Mouse (Mus musculus) limb, embryonic 15.5 days (tissue): ENCODE measurements around the gene 2900011O08Rik. TPM values are rescaled to one million over a fixed set of nuclear protein-coding genes. Genes with fewer than 3 reads are reported as not detected.

Source experiments
- ATAC-seq: fragments of 200-750 bp; cut with Nextera tagmentation; 2 replicates; pipeline ENCODE4 v1.8.0; 2017; ENCODE audit warnings: low read depth, moderate TSS enrichment; ENCODE audit not compliant: insufficient number of reproducible peaks, low FRiP score, low TSS enrichment
- H3K27ac ChIP-seq: fragments of 300-500 bp; sonication (generic); 2 replicates; pipeline ENCODE4 v1.5.1; 2015; ENCODE audit warnings: moderate library complexity, mild to moderate bottlenecking, inconsistent platforms
- H3K27me3 ChIP-seq: fragments of 300-500 bp; sonication (generic); 2 replicates; pipeline ENCODE4 v1.6.1; 2015; ENCODE audit warnings: inconsistent platforms
- H3K36me3 ChIP-seq: fragments of 300-500 bp; sonication (generic); 2 replicates; pipeline ENCODE4 v1.6.1; 2015; ENCODE audit warnings: inconsistent platforms
- H3K4me1 ChIP-seq: fragments of 300-500 bp; sonication (generic); 2 replicates; pipeline ENCODE4 v1.6.1; 2015; ENCODE audit warnings: inconsistent platforms
- H3K4me2 ChIP-seq: fragments of 300-500 bp; sonication (generic); 2 replicates; pipeline ENCODE4 v1.6.1; 2015; ENCODE audit warnings: mild to moderate bottlenecking, inconsistent platforms
- H3K4me3 ChIP-seq: fragments of 300-500 bp; sonication (generic); 2 replicates; pipeline ENCODE4 v1.5.1; 2015; ENCODE audit warnings: mild to moderate bottlenecking, inconsistent platforms
- H3K9ac ChIP-seq: fragments of 300-500 bp; sonication (generic); 2 replicates; pipeline ENCODE4 v1.6.1; 2015; ENCODE audit warnings: inconsistent platforms
- H3K9me3 ChIP-seq: fragments of 300-500 bp; sonication (generic); 2 replicates; pipeline ENCODE4 v1.6.1; 2016; ENCODE audit warnings: inconsistent platforms
- WGBS: fragments of 180-500 bp; shearing (Covaris S2); methylation state at CpG from one replicate; pipeline ENCODE4 v1.1.7; 2015; 5-methylcytosine and 5-hydroxymethylcytosine counted together
- polyA plus RNA-seq: library from polyadenylated mRNA; unstranded; fragments of >200 nt; fragmentation: Nextera tagmentation; extraction: Ambion mirVana; gene quantifications from 2 replicates; pipeline ENCODE4 v1.2.1, GENCODE M21; 2015

2900011O08Rik gene
- polyA plus RNA-seq, 1 experiment from 2014 or later, result 1.4 TPM

GRCm38 (mm10) chr16:14088249-14088648 is 101.8 kb downstream of the 2900011O08Rik start:
- Histone ChIP-seq H3K9ac (no peak overlapping the region), H3K4me2 (no peak overlapping the region), H3K4me1 (no peaks in the 10 kb centered on the region), H3K4me3 (no peak overlapping the region), H3K9me3 (no peaks in the 10 kb centered on the region), H3K36me3 (no peaks in the 10 kb centered on the region), H3K27me3 (no peaks in the 10 kb centered on the region), H3K27ac (no peak overlapping the region)
- ATAC-seq, result no peak
- 68% methylated on average over 3 of the region's 3 CpGs for WGBS

GRCm38 (mm10) chr16:14089296-14089695 is 102.9 kb downstream of the 2900011O08Rik start:
- H3K4me1 ChIP-seq, result no peaks in the 10 kb centered on the region
- no peak overlapping the region for H3K4me2 ChIP-seq
- no peaks in the 10 kb centered on the region for H3K9me3 ChIP-seq
- H3K27ac ChIP-seq, result no peak overlapping the region
- WGBS, result 77% methylated on average over 3 of the region's 3 CpGs
- H3K36me3 ChIP-seq, result no peaks in the 10 kb centered on the region
- no peak overlapping the region for H3K9ac ChIP-seq
- H3K4me3 ChIP-seq, result no peak overlapping the region
- H3K27me3 ChIP-seq, result no peaks in the 10 kb centered on the region
- no peak for ATAC-seq

GRCm38 (mm10) chr16:14091771-14092170 is 105.4 kb downstream of the 2900011O08Rik start:
- Histone ChIP-seq H3K9me3 (no peaks in the 10 kb centered on the region), H3K4me3 (no peak overlapping the region), H3K27ac (no peak overlapping the region), H3K9ac (no peak overlapping the region), H3K4me1 (no peaks in the 10 kb centered on the region), H3K27me3 (no peaks in the 10 kb centered on the region), H3K36me3 (no peaks in the 10 kb centered on the region), H3K4me2 (no peak overlapping the region)
- WGBS, result 57% methylated on average over 2 of the region's 2 CpGs
- no peak for ATAC-seq

- H3K27me3 ChIP-seq, result no peaks in the 10 kb centered on the region
- no peaks in the 10 kb centered on the region for H3K4me1 ChIP-seq
- WGBS, result 84% methylated on average over 6 of the region's 6 CpGs
- no peak overlapping the region for H3K4me2 ChIP-seq
- no peak overlapping the region for H3K9ac ChIP-seq
- H3K4me3 ChIP-seq, result no peak overlapping the region
- no peaks in the 10 kb centered on the region for H3K9me3 ChIP-seq
- H3K27ac ChIP-seq, result no peak overlapping the region
- ATAC-seq, result no peak
- H3K36me3 ChIP-seq, result peaks cover 24% of the 10 kb centered on the region
Measured at GRCm38 (mm10) chr16:14105891-14106290, 119.5 kb downstream of the 2900011O08Rik start.

- Histone ChIP-seq H3K27ac (no peak overlapping the region), H3K36me3 (peaks cover 56% of the 10 kb centered on the region)
Measured at GRCm38 (mm10) chr16:14109651-14110230, 123.3 kb downstream of the 2900011O08Rik start.

GRCm38 (mm10) chr16:14110922-14111321 is 124.5 kb downstream of the 2900011O08Rik start:
- no peak for ATAC-seq
- peaks cover 65% of the 10 kb centered on the region for H3K36me3 ChIP-seq
- no peak overlapping the region for H3K4me2 ChIP-seq
- no peak overlapping the region for H3K4me3 ChIP-seq
- no peaks in the 10 kb centered on the region for H3K9me3 ChIP-seq
- 84% methylated on average over 2 of the region's 2 CpGs for WGBS
- H3K4me1 ChIP-seq, result no peaks in the 10 kb centered on the region
- H3K9ac ChIP-seq, result no peak overlapping the region
- H3K27me3 ChIP-seq, result no peaks in the 10 kb centered on the region
- no peak overlapping the region for H3K27ac ChIP-seq

More at GRCm38 (mm10) chr16:14109651-14110230, 123.3 kb downstream of the 2900011O08Rik start:
- Histone ChIP-seq H3K9ac (no peak overlapping the region), H3K27me3 (no peaks in the 10 kb centered on the region), H3K4me2 (no peak overlapping the region), H3K9me3 (no peaks in the 10 kb centered on the region), H3K4me3 (no peak overlapping the region), H3K4me1 (no peaks in the 10 kb centered on the region)
- WGBS, result 69% methylated on average over 3 of the region's 3 CpGs
- ATAC-seq, result no peak

GRCm38 (mm10) chr16:14112133-14112532 is 125.7 kb downstream of the 2900011O08Rik start:
- H3K4me3 ChIP-seq, result no peak overlapping the region

GRCm38 (mm10) chr16:14112742-14113141 is 126.3 kb downstream of the 2900011O08Rik start:
- H3K4me1 ChIP-seq, result no peaks in the 10 kb centered on the region
- WGBS, result 88% methylated on average over 3 of the region's 3 CpGs
- ATAC-seq, result no peak

More at GRCm38 (mm10) chr16:14112133-14112532, 125.7 kb downstream of the 2900011O08Rik start:
- Histone ChIP-seq H3K27ac (no peak overlapping the region), H3K36me3 (peaks cover 76% of the 10 kb centered on the region), H3K9ac (no peak overlapping the region), H3K4me1 (no peaks in the 10 kb centered on the region), H3K9me3 (no peaks in the 10 kb centered on the region), H3K27me3 (no peaks in the 10 kb centered on the region), H3K4me2 (no peak overlapping the region)
- no peak for ATAC-seq
- WGBS, result 83% methylated on average over 2 of the region's 2 CpGs

GRCm38 (mm10) chr16:14117299-14117698 is 130.9 kb downstream of the 2900011O08Rik start:
- Histone ChIP-seq H3K9ac (no peak overlapping the region), H3K4me3 (no peak overlapping the region), H3K27ac (no peak overlapping the region), H3K4me1 (no peaks in the 10 kb centered on the region), H3K27me3 (no peaks in the 10 kb centered on the region), H3K4me2 (no peak overlapping the region), H3K36me3 (peaks cover 74% of the 10 kb centered on the region), H3K9me3 (no peaks in the 10 kb centered on the region)
- WGBS, result 66% methylated on average over 2 of the region's 2 CpGs
- ATAC-seq, result no peak

More at GRCm38 (mm10) chr16:14112742-14113141, 126.3 kb downstream of the 2900011O08Rik start:
- no peak overlapping the region for H3K4me2 ChIP-seq
- no peak overlapping the region for H3K27ac ChIP-seq
- H3K27me3 ChIP-seq, result no peaks in the 10 kb centered on the region
- H3K9me3 ChIP-seq, result no peaks in the 10 kb centered on the region
- no peak overlapping the region for H3K4me3 ChIP-seq
- peaks cover 80% of the 10 kb centered on the region for H3K36me3 ChIP-seq
- H3K9ac ChIP-seq, result no peak overlapping the region

- ATAC-seq, result no peak
Measured at GRCm38 (mm10) chr16:14120941-14121340, 134.5 kb downstream of the 2900011O08Rik start.

GRCm38 (mm10) chr16:14121563-14121962 is 135.2 kb downstream of the 2900011O08Rik start:
- Histone ChIP-seq H3K27ac (no peak overlapping the region), H3K9me3 (no peaks in the 10 kb centered on the region), H3K4me2 (no peak overlapping the region), H3K36me3 (peaks cover 81% of the 10 kb centered on the region), H3K27me3 (no peaks in the 10 kb centered on the region), H3K9ac (no peak overlapping the region), H3K4me3 (no peak overlapping the region), H3K4me1 (no peaks in the 10 kb centered on the region)
- ATAC-seq, result no peak
- 95% methylated on average over 7 of the region's 7 CpGs for WGBS

More at GRCm38 (mm10) chr16:14120941-14121340, 134.5 kb downstream of the 2900011O08Rik start:
- Histone ChIP-seq H3K4me1 (no peaks in the 10 kb centered on the region), H3K36me3 (peaks cover 81% of the 10 kb centered on the region), H3K4me3 (no peak overlapping the region), H3K9me3 (no peaks in the 10 kb centered on the region), H3K27me3 (no peaks in the 10 kb centered on the region), H3K4me2 (no peak overlapping the region), H3K27ac (no peak overlapping the region), H3K9ac (no peak overlapping the region)
- 91% methylated on average over 5 of the region's 5 CpGs for WGBS

GRCm38 (mm10) chr16:14122586-14122985 is 136.2 kb downstream of the 2900011O08Rik start:
- Histone ChIP-seq H3K4me3 (no peak overlapping the region), H3K4me1 (no peaks in the 10 kb centered on the region), H3K27ac (no peak overlapping the region), H3K27me3 (no peaks in the 10 kb centered on the region), H3K9me3 (no peaks in the 10 kb centered on the region), H3K36me3 (peaks cover 81% of the 10 kb centered on the region), H3K9ac (no peak overlapping the region), H3K4me2 (no peak overlapping the region)
- ATAC-seq, result no peak

- no peak overlapping the region for H3K27ac ChIP-seq
- 87% methylated on average over 2 of the region's 2 CpGs for WGBS
- no peak overlapping the region for H3K9ac ChIP-seq
- H3K4me3 ChIP-seq, result no peak overlapping the region
- ATAC-seq, result no peak
- no peak overlapping the region for H3K4me2 ChIP-seq
- peaks cover 88% of the 10 kb centered on the region for H3K36me3 ChIP-seq
- no peaks in the 10 kb centered on the region for H3K9me3 ChIP-seq
- no peaks in the 10 kb centered on the region for H3K4me1 ChIP-seq
- no peaks in the 10 kb centered on the region for H3K27me3 ChIP-seq
Measured at GRCm38 (mm10) chr16:14123901-14124300, 137.5 kb downstream of the 2900011O08Rik start.
